Mouse (Mus musculus) large intestine, adult 2 months (tissue): Measurements from ENCODE around the gene Slc41a1. TPM values are rescaled to one million over a fixed set of nuclear protein-coding genes. Genes with fewer than 3 reads are reported as not detected.

Experiments used
- DNase-seq: peaks from one replicate; pipeline ENCODE4 v3.0.0-alpha.2; 2012; ENCODE audit warnings: low read depth, low spot score
- WGBS: fragments of 180-500 bp; shearing (Covaris S2); methylation state at CpG from one replicate; pipeline ENCODE4 v1.1.7; 2018; 5-methylcytosine and 5-hydroxymethylcytosine counted together
- polyA plus RNA-seq: library from polyadenylated mRNA; depleted of rRNA; stranded (reverse); fragments of >200 nt; gene quantifications from 2 replicates; pipeline ENCODE4 v1.2.3, GENCODE M21; 2012; rRNA removed

The Slc41a1 gene
- polyA plus RNA-seq, 1 experiment = 13.9 TPM

DNA sequence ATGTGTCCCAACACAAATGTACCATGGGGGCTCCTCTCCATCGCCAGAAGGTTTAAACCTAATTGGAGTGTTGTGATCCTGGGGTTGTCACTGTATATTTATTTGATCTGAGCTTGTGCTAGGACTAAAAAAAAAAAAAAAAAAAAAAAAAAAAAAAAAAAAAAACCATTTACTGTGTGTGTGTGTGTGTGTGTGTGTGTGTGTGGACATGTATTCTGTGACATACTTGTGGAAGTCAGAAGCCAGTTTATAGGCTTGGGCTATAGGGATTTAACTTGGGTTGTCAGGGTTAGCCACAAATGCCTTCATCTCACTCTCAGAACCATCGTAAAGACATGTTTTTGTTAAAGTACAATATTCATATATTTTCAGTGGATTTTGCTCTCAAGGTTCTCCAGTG is 42.3 kb downstream of the Slc41a1 start:
- 93% methylated on average over 2 of the region's 2 CpGs for WGBS
- no peak for DNase-seq

DNA sequence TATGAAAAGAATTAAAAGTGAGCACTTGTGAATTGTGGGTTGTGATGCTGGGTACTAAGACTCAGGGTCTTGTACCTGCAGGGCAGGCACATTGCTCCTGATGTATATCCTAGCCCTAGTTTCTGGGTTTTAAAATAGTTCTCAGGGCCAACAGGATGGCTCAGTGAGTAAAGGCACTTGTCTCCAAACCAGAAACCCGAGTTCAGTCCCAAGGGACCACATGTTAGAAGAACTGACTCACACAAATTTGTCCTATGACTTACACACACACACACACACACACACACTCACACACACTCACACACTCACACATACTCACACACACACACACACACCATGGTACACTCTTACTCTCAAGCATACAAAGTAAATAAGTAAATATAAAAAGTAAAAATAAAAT is 45.6 kb downstream of the Slc41a1 start:
- DNase-seq = no peak
- 84% methylated on average over 1 of the region's 1 CpGs for WGBS

DNA sequence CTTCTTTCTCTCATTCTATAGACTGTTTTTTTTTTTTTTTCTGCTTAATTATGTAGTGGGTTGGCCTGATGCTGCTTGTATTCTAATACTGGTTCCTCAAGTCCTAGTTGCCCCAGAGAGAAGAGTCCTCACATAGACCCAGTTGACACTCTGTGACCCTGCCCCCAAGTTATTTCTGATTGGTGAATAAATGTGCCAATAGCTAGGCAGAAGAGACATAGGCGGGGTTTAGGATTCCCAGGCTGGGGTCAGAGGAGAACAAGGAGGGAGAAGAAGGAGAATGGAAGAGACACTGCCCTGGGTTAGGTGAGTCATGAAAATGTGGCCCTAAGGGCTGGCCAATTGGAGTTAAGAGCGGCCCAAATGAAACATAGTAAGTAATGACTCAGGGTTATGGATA is 52.5 kb downstream of the Slc41a1 start:
- 80% methylated on average over 2 of the region's 2 CpGs for WGBS
- DNase-seq = no peak

DNA sequence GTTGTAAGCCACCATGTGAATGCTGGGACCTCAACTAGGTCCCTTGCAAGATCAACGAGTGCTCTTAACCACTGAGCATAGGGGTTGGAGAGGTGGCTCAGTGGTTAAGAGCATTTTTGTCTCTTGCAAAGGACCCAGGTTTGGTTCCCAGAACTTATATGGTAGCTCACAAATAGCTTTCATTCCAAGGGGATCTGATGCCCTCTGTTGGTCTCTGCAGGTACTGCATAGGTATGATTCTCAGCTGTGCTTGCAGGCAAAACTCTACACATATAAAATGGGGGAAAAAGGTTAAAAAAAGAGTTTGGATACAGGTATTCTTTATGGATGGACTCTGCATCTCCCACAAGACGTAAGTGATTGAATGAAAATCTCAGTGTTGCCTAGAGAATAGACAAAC is 55.5 kb downstream of the Slc41a1 start:
- DNase-seq = no peak
- 61% methylated on average over 2 of the region's 2 CpGs for WGBS

DNA sequence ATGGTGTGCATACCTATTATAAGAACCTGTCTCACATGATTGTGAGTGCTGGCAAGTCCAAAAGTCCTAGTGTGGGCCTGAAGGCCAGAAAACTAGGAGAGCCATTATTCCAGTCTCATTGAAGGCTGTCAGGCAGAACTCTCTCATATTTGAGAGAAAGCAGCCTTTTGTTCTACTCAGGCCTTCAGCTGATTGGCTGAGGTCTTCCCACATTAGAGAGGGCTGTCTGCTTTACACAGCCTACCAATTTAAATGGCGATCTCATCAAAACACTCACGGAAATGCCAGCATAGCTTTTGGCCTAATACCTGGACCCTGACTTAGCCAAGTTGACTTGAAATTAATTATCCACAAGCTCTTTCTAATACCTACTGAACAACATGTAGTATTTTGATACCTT is 58.9 kb downstream of the Slc41a1 start:
- WGBS = 88% methylated on average over 2 of the region's 2 CpGs
- no peak for DNase-seq

DNA sequence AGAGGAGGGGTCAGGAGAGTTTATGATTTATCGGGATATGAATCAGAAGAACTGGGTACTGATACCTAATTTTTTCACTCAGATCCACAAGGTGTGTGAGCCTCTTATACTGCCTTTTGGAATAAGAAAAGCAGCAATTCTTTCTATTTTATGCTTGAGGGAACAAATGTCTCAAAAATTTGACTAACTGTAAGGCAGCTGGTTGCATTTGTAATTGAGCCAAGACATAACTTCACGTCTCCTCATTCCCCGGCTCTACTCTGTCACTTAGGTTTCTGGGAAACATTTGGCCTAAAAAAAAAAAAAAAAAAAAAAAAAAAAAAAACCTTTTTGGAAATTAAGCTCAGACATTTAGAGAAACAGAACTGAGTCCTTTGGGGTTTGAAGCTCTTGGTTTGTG is 59.3 kb downstream of the Slc41a1 start:
- no peak for DNase-seq
- WGBS = 75% methylated on average over 3 of the region's 3 CpGs

DNA sequence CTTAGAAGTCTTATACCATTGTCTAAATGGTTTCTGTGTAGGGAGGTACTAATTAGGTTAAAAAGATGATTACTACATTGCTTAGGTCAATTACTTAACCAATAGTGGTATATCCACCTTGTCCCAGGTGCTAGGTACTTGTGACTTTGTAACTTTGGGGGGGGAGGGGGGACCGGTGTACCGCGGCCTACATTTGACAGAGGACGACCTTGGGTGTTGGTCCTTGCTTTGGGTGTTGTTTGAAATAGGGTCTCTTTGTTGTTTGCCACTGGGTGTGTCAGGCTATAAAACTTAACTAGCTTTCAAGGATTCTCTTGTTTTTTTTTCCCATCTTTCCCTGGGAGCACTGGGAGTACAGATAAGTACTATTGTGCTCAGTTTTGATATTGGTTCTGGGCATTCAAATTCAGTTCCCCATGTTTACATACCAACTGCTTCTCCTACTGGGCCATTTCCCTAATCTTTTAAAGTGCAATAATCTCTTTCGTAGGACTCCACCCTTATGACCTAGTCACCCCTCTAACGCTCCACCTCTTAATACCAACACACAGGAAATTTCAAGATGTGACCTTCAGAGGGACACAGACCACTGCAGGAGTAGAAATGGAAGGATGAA is 62.9 kb downstream of the Slc41a1 start:
- DNase-seq = no peak
- 25% methylated on average over 6 of the region's 6 CpGs for WGBS

DNA sequence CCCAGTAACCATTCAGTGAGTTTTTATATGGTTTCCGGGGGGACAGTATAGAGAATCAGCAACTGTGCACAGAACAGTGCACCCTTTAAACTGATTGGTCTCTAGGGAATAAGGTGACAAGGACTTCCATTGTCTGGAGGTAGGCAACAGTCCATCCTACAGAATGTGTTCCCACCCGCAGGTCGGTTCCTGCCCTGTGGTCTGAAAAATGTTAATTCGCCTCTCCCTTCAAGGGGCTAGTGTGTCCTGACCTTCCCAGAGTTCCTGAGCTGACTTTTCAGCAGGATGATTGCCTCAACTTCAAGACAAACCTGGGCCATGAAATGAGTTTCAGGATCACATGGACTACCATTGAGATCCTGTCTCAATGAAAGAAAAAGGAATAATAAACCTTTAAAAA is 64.1 kb downstream of the Slc41a1 start:
- WGBS = 88% methylated on average over 4 of the region's 4 CpGs
- DNase-seq = no peak

Other genes starting within 250 kb of the Slc41a1 start
- gene Avpr1b, start 228.3 kb upstream of the Slc41a1 start, polyA plus RNA-seq = 0.03 and 0.07 TPM in 2 replicates
- 4.5 and 6.0 TPM in 2 replicates for gene Ctse, start 189.2 kb upstream of the Slc41a1 start, polyA plus RNA-seq
- 2.2 and 3.2 TPM in 2 replicates for gene Rab7b, start 138.8 kb upstream of the Slc41a1 start, polyA plus RNA-seq
- 0.04 TPM in 1 of 2 replicates, not detected in the other for gene Slc26a9, start 83.5 kb upstream of the Slc41a1 start, polyA plus RNA-seq
- gene Pm20d1, start 30.1 kb upstream of the Slc41a1 start, polyA plus RNA-seq = 25.8 and 41.6 TPM in 2 replicates
- gene Rab29, start 39.7 kb downstream of the Slc41a1 start, polyA plus RNA-seq = 19.4 and 21.0 TPM in 2 replicates
- 8.4 and 9.3 TPM in 2 replicates for gene Nucks1, start 83.0 kb downstream of the Slc41a1 start, polyA plus RNA-seq
- 2.3 and 2.5 TPM in 2 replicates for gene Slc45a3, start 135.5 kb downstream of the Slc41a1 start, polyA plus RNA-seq
- gene Elk4, start 180.1 kb downstream of the Slc41a1 start, polyA plus RNA-seq = 14.3 and 17.9 TPM in 2 replicates
- gene Mfsd4a, start 240.6 kb downstream of the Slc41a1 start, polyA plus RNA-seq = 26.1 and 31.4 TPM in 2 replicates